Mouse (Mus musculus) lung, embryonic 15.5 days (tissue): ENCODE measurements around the gene Togaram2. TPM values are rescaled to one million over a fixed set of nuclear protein-coding genes. Genes with fewer than 3 reads are reported as not detected.

Experiments used
- ATAC-seq: fragments of 200-750 bp; cut with Nextera tagmentation; 2 replicates; pipeline ENCODE4 v1.8.0; 2017; ENCODE audit warnings: moderate number of reproducible peaks, borderline replicate concordance; ENCODE audit not compliant: low FRiP score, low TSS enrichment; ENCODE audit errors: extremely low read depth
- H3K27ac ChIP-seq: fragments of 300-500 bp; sonication (generic); 2 replicates; pipeline ENCODE4 v1.5.1; 2015; ENCODE audit warnings: moderate library complexity, mild to moderate bottlenecking, inconsistent platforms
- H3K27me3 ChIP-seq: fragments of 300-500 bp; sonication (generic); 2 replicates; pipeline ENCODE4 v1.6.1; 2015; ENCODE audit warnings: inconsistent platforms
- H3K36me3 ChIP-seq: fragments of 300-500 bp; sonication (generic); 2 replicates; pipeline ENCODE4 v1.6.1; 2015; ENCODE audit warnings: inconsistent platforms
- H3K4me1 ChIP-seq: fragments of 300-500 bp; sonication (generic); 2 replicates; pipeline ENCODE4 v1.6.1; 2015; ENCODE audit warnings: inconsistent platforms
- H3K4me2 ChIP-seq: fragments of 300-500 bp; sonication (generic); 2 replicates; pipeline ENCODE4 v1.6.1; 2015; ENCODE audit warnings: inconsistent platforms, mild to moderate bottlenecking, moderate library complexity
- H3K4me3 ChIP-seq: fragments of 300-500 bp; sonication (generic); 2 replicates; pipeline ENCODE4 v1.5.1; 2015; ENCODE audit warnings: mild to moderate bottlenecking, inconsistent platforms
- H3K9ac ChIP-seq: fragments of 300-500 bp; sonication (generic); 2 replicates; pipeline ENCODE4 v1.6.1; 2015; ENCODE audit warnings: inconsistent platforms
- H3K9me3 ChIP-seq: fragments of 300-500 bp; sonication (generic); 2 replicates; pipeline ENCODE4 v1.6.1; 2016; ENCODE audit warnings: inconsistent platforms
- WGBS: fragments of 180-500 bp; shearing (Covaris S2); methylation state at CpG from one replicate; pipeline ENCODE4 v1.1.7; 2015; 5-methylcytosine and 5-hydroxymethylcytosine counted together
- polyA plus RNA-seq: library from polyadenylated mRNA; unstranded; fragments of >200 nt; fragmentation: Nextera tagmentation; extraction: Ambion mirVana; gene quantifications from 2 replicates; pipeline ENCODE4 v1.2.1, GENCODE M21; 2015

Gene Togaram2
- polyA plus RNA-seq, 1 experiment from 2014 or later, result 1.6 TPM

DNA sequence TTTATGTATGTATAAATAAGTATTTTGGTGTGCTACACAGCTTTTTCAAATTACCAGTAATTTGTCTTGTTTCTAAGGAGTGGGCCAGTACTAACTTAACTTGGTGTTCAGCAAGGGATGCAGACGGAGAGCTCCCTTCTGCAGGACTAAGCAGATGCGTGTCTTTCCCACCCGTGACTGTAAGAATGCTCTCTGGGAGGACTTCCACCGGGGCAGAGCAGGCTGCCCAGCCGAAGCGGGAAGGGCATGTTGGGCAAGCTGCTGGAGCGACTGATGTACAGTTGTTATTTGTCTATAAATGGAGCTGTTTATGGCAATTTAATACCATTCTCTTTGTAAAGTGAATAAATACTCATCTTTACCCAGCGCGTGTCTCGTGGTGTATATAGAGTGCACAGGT, 14.4 kb upstream of the Togaram2 start:
- Histone ChIP-seq H3K27me3 (no peaks in the 10 kb centered on the region), H3K9me3 (no peaks in the 10 kb centered on the region), H3K27ac (no peak overlapping the region), H3K36me3 (peaks cover 41% of the 10 kb centered on the region), H3K4me1 (0 out of 2 replicates have a peak, but pooled peaks cover 5% of the 10 kb centered on the region), H3K4me2 (no peak overlapping the region), H3K4me3 (no peak overlapping the region), H3K9ac (no peak overlapping the region)
- WGBS, result 90% methylated on average over 10 of the region's 10 CpGs
- ATAC-seq, result no peak

GRCm38 (mm10) chr17:71660390-71660789, 12.7 kb upstream of the Togaram2 start:
- ATAC-seq, result no peak
- 55% methylated on average over 1 of the region's 1 CpGs for WGBS

DNA sequence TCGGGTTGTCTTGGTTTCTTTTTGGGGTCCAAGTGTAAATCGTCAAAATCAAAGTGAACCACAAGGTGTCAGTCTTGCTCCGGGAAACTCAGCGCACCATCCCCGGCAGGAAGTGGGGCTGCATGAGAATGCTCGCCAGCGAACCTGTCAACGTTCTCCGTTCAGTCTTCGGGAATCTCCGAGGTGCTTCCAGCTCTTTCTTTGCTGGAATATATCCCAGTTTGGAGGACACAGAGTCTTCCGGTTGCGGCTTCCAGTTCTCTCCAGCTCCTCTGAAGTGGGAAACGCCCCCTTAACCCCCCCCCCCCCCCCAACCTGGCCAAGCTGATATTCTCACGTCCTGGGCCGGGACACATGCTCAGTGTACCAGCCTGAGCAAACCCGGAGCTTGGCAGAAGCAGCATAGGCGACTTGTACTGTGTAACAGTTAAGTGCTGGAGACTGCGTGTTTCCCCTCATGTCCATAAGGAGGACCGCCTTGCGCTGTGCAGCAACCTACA, 10.3 kb upstream of the Togaram2 start:
- H3K27ac ChIP-seq, result no peak overlapping the region

More at GRCm38 (mm10) chr17:71660390-71660789, 12.7 kb upstream of the Togaram2 start:
- Histone ChIP-seq H3K36me3 (peaks cover 32% of the 10 kb centered on the region), H3K9me3 (no peaks in the 10 kb centered on the region), H3K4me2 (no peak overlapping the region), H3K27me3 (no peaks in the 10 kb centered on the region), H3K4me3 (no peak overlapping the region), H3K9ac (no peak overlapping the region), H3K27ac (no peak overlapping the region), H3K4me1 (0 out of 2 replicates have a peak, but pooled peaks cover 5% of the 10 kb centered on the region)

GRCm38 (mm10) chr17:71663491-71663890, 9.6 kb upstream of the Togaram2 start:
- H3K9ac ChIP-seq, result no peak overlapping the region
- peaks cover 9% of the 10 kb centered on the region for H3K36me3 ChIP-seq
- no peaks in the 10 kb centered on the region for H3K27me3 ChIP-seq
- 0 out of 2 replicates have a peak, but pooled peaks have one; percentile 13 for ATAC-seq
- H3K4me1 ChIP-seq, result 0 out of 2 replicates have a peak, but pooled peaks cover 5% of the 10 kb centered on the region
- 63% methylated on average over 6 of the region's 6 CpGs for WGBS
- H3K4me3 ChIP-seq, result no peak overlapping the region
- H3K4me2 ChIP-seq, result no peak overlapping the region
- H3K27ac ChIP-seq, result no peak overlapping the region
- no peaks in the 10 kb centered on the region for H3K9me3 ChIP-seq

More for the DNA sequence above, 10.3 kb upstream of the Togaram2 start:
- H3K4me3 ChIP-seq, result peak overlapping the region; percentile 35
- H3K4me1 ChIP-seq, result 0 out of 2 replicates have a peak, but pooled peaks cover 5% of the 10 kb centered on the region
- peaks cover 13% of the 10 kb centered on the region for H3K36me3 ChIP-seq
- peak overlapping the region; percentile 70 for H3K4me2 ChIP-seq
- WGBS, result 4% methylated on average over 21 of the region's 21 CpGs
- no peaks in the 10 kb centered on the region for H3K27me3 ChIP-seq
- H3K9me3 ChIP-seq, result no peaks in the 10 kb centered on the region
- ATAC-seq, result peak; percentile 76
- H3K9ac ChIP-seq, result 0 out of 2 replicates have a peak overlapping the region, but pooled peaks have one; percentile 21

DNA sequence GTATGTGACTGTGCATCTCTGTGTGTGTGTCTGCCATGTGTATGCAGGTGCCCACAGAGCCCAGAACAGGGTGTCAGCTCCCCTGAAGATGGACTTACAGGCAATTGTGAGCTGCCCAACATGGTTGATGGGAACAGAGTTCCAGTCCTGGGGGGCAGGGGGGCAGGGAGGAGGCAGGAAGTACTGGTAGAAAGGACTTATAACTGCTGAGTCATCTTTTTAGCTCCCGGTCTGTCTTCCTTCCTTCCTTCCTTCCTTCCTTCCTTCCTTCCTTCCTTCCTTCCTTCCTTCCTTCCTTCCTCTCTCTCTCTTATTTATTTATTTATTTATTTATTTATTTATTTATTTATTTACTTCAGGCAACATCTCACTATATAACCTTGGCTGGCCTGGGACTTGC, 8.9 kb upstream of the Togaram2 start:
- no peak overlapping the region for H3K27ac ChIP-seq
- WGBS, result 67% methylated on average over 1 of the region's 1 CpGs
- no peak overlapping the region for H3K4me3 ChIP-seq
- H3K9me3 ChIP-seq, result no peaks in the 10 kb centered on the region
- H3K4me2 ChIP-seq, result no peak overlapping the region
- 0 out of 2 replicates have a peak, but pooled peaks cover 5% of the 10 kb centered on the region for H3K4me1 ChIP-seq
- no peaks in the 10 kb centered on the region for H3K27me3 ChIP-seq
- 0 out of 2 replicates have a peak, but pooled peaks cover 4% of the 10 kb centered on the region for H3K36me3 ChIP-seq
- no peak overlapping the region for H3K9ac ChIP-seq
- ATAC-seq, result no peak

DNA sequence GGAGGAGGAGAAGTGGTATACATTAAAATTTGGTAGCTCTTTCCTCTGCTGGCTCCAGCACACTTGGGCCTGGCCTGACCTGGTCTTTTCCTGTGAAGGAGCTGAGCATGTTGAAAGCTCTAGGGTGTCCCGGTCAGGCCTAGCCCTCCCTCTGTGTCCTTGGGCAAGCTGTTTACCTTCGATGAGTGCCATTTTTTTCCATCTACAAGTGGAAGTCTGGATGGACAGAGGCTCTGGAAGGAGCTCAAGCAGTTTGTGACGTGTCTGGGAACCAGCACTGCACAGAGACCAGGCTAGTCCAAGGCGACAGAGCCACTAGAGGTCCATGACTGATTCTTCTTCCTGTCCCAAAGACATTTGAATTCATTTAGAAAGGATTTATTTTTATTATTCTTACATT, 7.9 kb upstream of the Togaram2 start:
- Histone ChIP-seq H3K27ac (no peak overlapping the region), H3K27me3 (no peaks in the 10 kb centered on the region), H3K4me2 (no peak overlapping the region), H3K4me1 (0 out of 2 replicates have a peak, but pooled peaks cover 5% of the 10 kb centered on the region), H3K36me3 (no peaks in the 10 kb centered on the region), H3K9me3 (no peaks in the 10 kb centered on the region), H3K4me3 (no peak overlapping the region), H3K9ac (no peak overlapping the region)
- no peak for ATAC-seq
- 70% methylated on average over 4 of the region's 4 CpGs for WGBS

GRCm38 (mm10) chr17:71669511-71669910, 3.5 kb upstream of the Togaram2 start:
- no peaks in the 10 kb centered on the region for H3K9me3 ChIP-seq
- no peaks in the 10 kb centered on the region for H3K27me3 ChIP-seq
- H3K36me3 ChIP-seq, result no peaks in the 10 kb centered on the region
- WGBS, result 77% methylated on average over 5 of the region's 5 CpGs
- peaks cover 26% of the 10 kb centered on the region for H3K4me1 ChIP-seq
- no peak overlapping the region for H3K27ac ChIP-seq
- H3K4me2 ChIP-seq, result no peak overlapping the region
- H3K9ac ChIP-seq, result no peak overlapping the region
- ATAC-seq, result no peak
- no peak overlapping the region for H3K4me3 ChIP-seq

- WGBS, result 43% methylated on average over 17 of the region's 17 CpGs
- ATAC-seq, result 0 out of 2 replicates have a peak, but pooled peaks have one; percentile 12
- Histone ChIP-seq H3K27me3 (no peaks in the 10 kb centered on the region), H3K9ac (no peak overlapping the region), H3K36me3 (no peaks in the 10 kb centered on the region), H3K27ac (0 out of 2 replicates have a peak overlapping the region, but pooled peaks have one; percentile 72), H3K4me3 (no peak overlapping the region), H3K4me1 (peaks cover 32% of the 10 kb centered on the region), H3K9me3 (no peaks in the 10 kb centered on the region), H3K4me2 (no peak overlapping the region)
Measured at GRCm38 (mm10) chr17:71671840-71672546, 1.1 kb upstream of the Togaram2 start.

DNA sequence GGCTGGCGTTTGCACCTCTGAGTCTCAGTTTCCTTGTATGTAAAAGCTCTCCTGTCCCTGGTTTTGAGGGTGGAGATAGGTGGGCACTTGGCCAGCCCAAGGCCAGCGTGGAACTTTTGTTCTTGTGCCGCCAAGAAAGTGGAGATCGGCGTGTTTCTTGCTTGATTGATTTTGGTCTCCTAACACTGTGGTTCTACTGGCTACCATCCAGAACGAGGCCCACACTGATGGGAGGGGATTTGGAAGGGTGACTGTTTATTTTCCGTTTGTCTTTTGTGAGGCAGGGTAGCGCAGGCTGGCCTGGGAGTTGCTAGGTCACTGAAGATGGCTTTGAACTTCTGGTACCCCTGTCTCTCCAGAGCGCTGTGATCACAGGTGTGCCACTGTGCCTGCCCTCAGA, 875 bp downstream of the Togaram2 start:
- H3K36me3 ChIP-seq, result no peaks in the 10 kb centered on the region
- no peaks in the 10 kb centered on the region for H3K9me3 ChIP-seq
- H3K4me3 ChIP-seq, result no peak overlapping the region
- no peak overlapping the region for H3K4me2 ChIP-seq
- peak; percentile 8; the same call in 1 of the 2 replicates for ATAC-seq
- no peaks in the 10 kb centered on the region for H3K27me3 ChIP-seq
- H3K27ac ChIP-seq, result no peak overlapping the region; the same call in 1 of the 2 replicates
- no peak overlapping the region for H3K9ac ChIP-seq
- peaks cover 32% of the 10 kb centered on the region for H3K4me1 ChIP-seq
- 34% methylated on average over 9 of the region's 9 CpGs for WGBS

GRCm38 (mm10) chr17:71674886-71675285, 1.8 kb downstream of the Togaram2 start:
- H3K4me3 ChIP-seq, result no peak overlapping the region
- WGBS, result 57% methylated on average over 18 of the region's 18 CpGs
- no peak overlapping the region for H3K9ac ChIP-seq
- no peak overlapping the region for H3K27ac ChIP-seq
- no peaks in the 10 kb centered on the region for H3K36me3 ChIP-seq
- ATAC-seq, result no peak
- no peaks in the 10 kb centered on the region for H3K9me3 ChIP-seq
- H3K27me3 ChIP-seq, result no peaks in the 10 kb centered on the region
- no peak overlapping the region for H3K4me2 ChIP-seq
- H3K4me1 ChIP-seq, result peaks cover 32% of the 10 kb centered on the region

GRCm38 (mm10) chr17:71681666-71682065, 8.6 kb downstream of the Togaram2 start:
- ATAC-seq, result no peak
- Histone ChIP-seq H3K4me1 (peaks cover 6% of the 10 kb centered on the region; the same call in 1 of the 2 replicates), H3K4me2 (no peak overlapping the region), H3K36me3 (no peaks in the 10 kb centered on the region), H3K9ac (no peak overlapping the region), H3K27me3 (no peaks in the 10 kb centered on the region), H3K4me3 (no peak overlapping the region), H3K27ac (no peak overlapping the region), H3K9me3 (no peaks in the 10 kb centered on the region)
- 76% methylated on average over 14 of the region's 14 CpGs for WGBS

DNA sequence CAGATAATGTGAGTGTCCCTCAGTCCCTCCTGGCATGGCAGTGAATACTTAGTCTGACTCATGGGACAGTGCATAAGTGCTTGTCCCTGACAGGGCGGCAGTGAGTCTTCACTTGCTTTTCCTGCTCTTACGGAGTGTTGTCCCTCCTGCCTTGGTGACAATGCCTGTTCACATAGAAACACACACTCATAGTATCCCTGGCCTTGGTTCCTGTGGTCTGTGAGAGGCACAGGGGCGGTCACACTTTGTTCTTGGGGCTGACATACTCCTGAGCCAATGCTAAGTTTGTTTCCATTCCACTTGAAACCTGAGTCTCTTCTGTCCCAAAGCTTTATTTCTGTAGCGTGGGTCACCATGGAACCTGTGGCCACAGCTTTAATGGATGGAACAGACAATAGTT, 9.3 kb downstream of the Togaram2 start:
- H3K27ac ChIP-seq, result no peak overlapping the region; the same call in 1 of the 2 replicates
- no peaks in the 10 kb centered on the region for H3K36me3 ChIP-seq
- WGBS, result 67% methylated on average over 4 of the region's 4 CpGs
- H3K4me1 ChIP-seq, result peaks cover 6% of the 10 kb centered on the region; the same call in 1 of the 2 replicates
- H3K9ac ChIP-seq, result no peak overlapping the region
- H3K4me2 ChIP-seq, result no peak overlapping the region
- no peaks in the 10 kb centered on the region for H3K27me3 ChIP-seq
- no peaks in the 10 kb centered on the region for H3K9me3 ChIP-seq
- ATAC-seq, result no peak
- H3K4me3 ChIP-seq, result no peak overlapping the region
